Mouse (Mus musculus) ES-E14 (cell line): ENCODE measurements around the gene Plcxd2.

Source experiments
- CHD2 ChIP-seq: IDR thresholded peaks from 2 replicates; pipeline ENCODE4 v1.6.1; 2014; ENCODE audit warnings: mild to moderate bottlenecking, low read depth, low read length, inconsistent platforms
- ZC3H11A ChIP-seq: IDR thresholded peaks from 2 replicates; pipeline ENCODE4 v1.6.1; 2012; ENCODE audit warnings: low read depth, mild to moderate bottlenecking, inconsistent platforms, low read length, borderline replicate concordance

DNA sequence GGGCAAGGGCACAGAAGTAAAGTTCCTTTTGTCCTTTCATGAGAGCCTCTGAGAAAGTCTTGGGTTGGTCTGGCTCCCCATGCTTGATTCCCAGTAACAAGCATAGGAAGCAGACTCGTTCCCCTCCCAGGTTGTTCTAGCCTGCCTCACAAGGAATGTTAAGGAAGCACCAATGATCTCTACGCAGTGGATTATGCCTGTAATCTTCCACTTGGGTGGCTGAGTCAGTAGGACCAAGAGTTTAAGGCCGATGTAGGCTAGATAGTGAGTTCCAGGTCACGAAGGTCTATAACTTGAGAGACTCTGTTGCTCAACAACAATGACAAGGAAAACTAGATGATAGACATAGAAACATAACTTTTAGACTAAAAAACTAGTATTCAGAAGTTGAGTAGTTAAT is 9.8 kb upstream of the Plcxd2 start:
- TF ChIP-seq CHD2, result no peak
- no peak for TF ChIP-seq ZC3H11A
